Mouse (Mus musculus) layer of hippocampus, postnatal 25 days (tissue): Measurements from ENCODE around the gene Myct1. TPM values are rescaled to one million over a fixed set of nuclear protein-coding genes. Genes with fewer than 3 reads are reported as not detected.

ENCODE experiments used
- DNase-seq, 2 experiments: peaks; one replicate each; pipeline ENCODE4 v3.0.0; 2022; ENCODE audit warnings: mixed read lengths in 2 of 2, low spot score in 1 of 2; ENCODE audit errors: extremely low spot score in 1 of 2
- total RNA-seq, 2 experiments: library from RNA; stranded (reverse); gene quantifications; 2 replicates each; pipeline ENCODE4 v1.2.3; 2021

Myct1 gene
- total RNA-seq, 2 experiments from 2014 or later, result 0.25 to 0.54 TPM

DNA sequence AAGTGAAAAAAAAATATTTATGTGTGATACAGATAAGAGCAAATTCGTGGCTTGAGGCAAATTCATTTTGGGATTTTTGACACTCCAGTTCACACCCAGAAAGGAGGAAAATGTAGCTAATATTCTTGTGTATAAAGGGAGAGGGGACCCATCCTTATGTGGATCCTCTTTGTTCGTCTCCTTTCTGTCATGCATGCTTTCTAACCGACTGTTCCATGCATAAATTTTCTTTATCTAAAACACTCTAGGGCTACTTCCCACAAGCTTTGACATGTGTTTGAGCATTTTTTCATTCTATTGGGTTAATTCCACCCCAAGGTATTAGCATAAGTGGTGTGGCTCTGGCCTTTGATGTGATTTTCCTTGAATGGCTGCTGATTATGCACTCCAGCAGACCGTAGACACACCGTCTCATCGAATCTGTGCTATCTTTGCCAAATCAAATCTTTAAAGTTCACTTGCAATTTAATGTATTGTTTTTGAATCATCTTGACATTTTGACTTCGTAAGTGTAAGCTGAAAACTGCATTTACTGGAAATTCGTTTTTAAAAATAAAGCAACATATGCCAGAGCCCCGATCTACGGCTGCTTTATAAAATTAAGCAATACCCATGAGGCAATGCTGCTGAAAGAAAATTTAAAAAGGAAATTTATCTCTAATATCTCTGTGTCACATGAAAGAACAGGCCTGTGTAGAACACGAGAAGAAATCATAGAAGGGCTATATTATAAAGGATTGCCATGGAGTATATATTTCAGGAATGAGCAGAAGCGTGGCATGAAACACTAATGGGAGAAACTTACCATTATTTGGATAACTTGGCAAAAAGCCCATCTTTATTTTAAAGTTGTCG lies 21.8 kb downstream of the Myct1 start:
- no peak for DNase-seq

DNA sequence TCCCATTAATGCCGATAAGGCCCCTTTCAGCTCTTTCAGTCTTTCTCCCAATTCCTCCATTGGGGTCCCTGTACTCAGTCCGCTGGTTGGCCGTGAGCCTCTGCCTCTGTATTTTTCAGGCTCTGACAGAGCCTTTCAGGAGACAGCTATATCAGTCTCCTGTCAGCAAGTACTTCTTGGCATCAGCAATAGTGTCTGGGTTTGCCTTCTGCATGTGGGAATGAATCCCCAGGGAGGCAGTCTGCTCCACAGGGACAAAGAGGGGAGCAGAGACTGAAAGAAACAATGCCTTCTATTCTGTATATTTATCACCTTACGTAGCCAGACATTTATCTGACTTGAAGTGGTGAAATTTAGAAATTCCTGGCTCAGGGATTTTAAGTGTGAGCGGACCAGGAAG lies 32.7 kb downstream of the Myct1 start:
- DNase-seq, result no peak

DNA sequence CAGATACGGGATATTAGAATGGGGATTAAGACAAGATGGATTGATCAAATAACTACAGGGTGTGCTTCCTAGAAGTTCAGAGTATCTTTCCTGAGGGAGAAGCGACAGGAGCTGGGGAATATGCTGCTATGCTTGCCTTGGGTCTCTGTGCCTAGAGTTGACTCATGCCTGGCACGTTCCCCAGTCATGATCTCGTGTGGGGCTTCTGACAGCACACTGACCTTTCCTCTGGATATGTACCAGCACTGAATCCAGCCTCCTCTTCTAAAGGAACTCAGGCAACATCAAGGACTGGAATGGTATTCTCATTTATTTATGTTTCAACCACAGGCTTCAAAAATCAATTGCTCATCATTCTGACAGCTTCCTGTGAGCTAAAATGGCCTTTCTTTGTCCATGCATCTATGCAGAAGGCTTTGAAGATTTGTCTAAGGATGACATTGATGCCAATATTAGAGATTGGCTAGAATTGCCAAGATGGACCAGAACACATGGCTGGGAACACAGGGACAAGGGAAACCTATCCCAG lies 40.2 kb downstream of the Myct1 start:
- no peak for DNase-seq

DNA sequence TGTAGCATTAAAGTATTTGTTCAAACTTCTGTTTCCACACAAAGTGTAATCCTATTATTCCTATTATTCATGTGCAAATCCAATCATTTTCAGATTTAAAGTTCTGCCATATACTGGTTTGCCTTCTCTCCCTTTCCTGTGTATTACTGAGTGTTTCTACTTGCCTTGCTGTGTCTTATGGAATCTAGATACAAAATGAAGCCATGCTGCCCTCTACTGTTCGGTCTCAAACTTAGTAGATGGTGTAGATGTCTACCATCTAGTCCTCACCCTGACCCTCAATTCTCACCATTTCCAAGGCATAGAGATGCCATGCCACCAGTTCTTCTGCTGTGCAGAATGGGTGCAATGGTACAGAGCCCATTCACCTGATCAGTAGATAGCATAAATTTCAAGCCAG lies 40.8 kb downstream of the Myct1 start:
- DNase-seq, result peak; percentile 8 to 49

DNA sequence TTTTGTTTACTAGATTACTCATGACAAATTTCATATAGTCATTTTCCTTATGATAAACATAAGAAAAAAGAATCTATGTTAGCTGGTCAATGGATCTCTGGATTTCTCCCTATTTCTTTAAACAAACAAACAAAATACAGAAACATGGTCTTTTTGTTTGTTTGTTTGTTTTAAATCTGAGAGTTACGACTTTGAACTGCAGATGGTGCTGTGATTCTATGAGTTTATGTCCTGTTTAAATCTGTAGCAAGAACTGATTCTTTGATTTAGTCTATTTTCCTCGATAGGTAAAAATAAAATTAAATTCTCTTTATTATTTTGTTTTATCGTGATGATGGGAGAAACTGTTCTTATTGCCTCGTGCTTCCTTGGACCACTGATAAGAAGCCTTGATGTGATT lies 43.7 kb downstream of the Myct1 start:
- no peak for DNase-seq

DNA sequence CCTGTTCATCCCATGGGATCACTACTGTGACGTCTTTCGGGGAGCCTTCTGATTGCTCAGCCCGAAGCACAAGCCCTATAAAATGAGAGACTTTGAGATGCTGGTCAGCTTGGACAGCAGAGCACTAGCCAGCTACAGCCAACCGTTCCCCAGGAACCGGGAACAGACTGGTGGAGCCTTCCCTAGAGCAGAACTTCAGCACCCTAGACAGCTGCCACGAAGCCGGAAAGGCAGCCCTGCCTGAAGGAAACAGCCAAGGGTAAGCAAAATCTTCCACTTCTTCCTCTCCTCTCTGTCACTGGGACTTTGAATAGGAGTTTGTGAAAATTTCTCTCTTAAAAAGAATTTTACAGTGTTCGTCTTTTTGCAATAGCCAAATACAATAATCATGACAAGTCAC lies 45.5 kb downstream of the Myct1 start, which contains the start of gene Vip:
Gene Vip, plus strand, starts transcription at position 107 of the 400 bp plus-strand sequence.
- no peak for DNase-seq

Other genes with a start within 250 kb of the Myct1 start
- 100 to 1,000 TPM; 241 to 279 TPM for gene Syne1, start 42.3 kb upstream of the Myct1 start, total RNA-seq
- gene Vip, start 45.4 kb downstream of the Myct1 start, total RNA-seq, result 10 to 100 TPM; 12.2 to 18.7 TPM
- 1 to 10 TPM; 1.0 to 1.3 TPM for gene Fbxo5, start 211.8 kb downstream of the Myct1 start, total RNA-seq
- 10 to 100 TPM; 11.4 TPM for gene Mtrf1l, start 230.1 kb downstream of the Myct1 start, total RNA-seq